Mouse (Mus musculus) forebrain, embryonic 13.5 days (tissue): ENCODE data around the gene Sipa1l1. TPM values are rescaled to one million over a fixed set of nuclear protein-coding genes. Genes with fewer than 3 reads are reported as not detected.
A peak's percentile ranks its signal among the peaks of the same experiment; 100 is the strongest.

Experiments
- ATAC-seq: fragments of 200-750 bp; cut with Nextera tagmentation; 2 replicates; pipeline ENCODE4 v1.8.0; 2017
- H3K27ac ChIP-seq: fragments of 300-500 bp; sonication (generic); 2 replicates; pipeline ENCODE4 v1.5.1; 2015; ENCODE audit warnings: inconsistent platforms, mild to moderate bottlenecking, moderate library complexity
- H3K27me3 ChIP-seq: fragments of 300-500 bp; sonication (generic); 2 replicates; pipeline ENCODE4 v1.6.1; 2015; ENCODE audit warnings: mild to moderate bottlenecking, inconsistent platforms
- H3K36me3 ChIP-seq: fragments of 300-500 bp; sonication (generic); 2 replicates; pipeline ENCODE4 v1.6.1; 2015; ENCODE audit warnings: mild to moderate bottlenecking, inconsistent platforms; ENCODE audit not compliant: poor library complexity, severe bottlenecking
- H3K4me1 ChIP-seq: fragments of 300-500 bp; sonication (generic); 2 replicates; pipeline ENCODE4 v1.6.1; 2015; ENCODE audit warnings: inconsistent platforms
- H3K4me2 ChIP-seq: fragments of 300-500 bp; sonication (generic); 2 replicates; pipeline ENCODE4 v1.6.1; 2015; ENCODE audit warnings: inconsistent platforms, mild to moderate bottlenecking, moderate library complexity
- H3K4me3 ChIP-seq: fragments of 300-500 bp; sonication (generic); 2 replicates; pipeline ENCODE4 v1.5.1; 2015; ENCODE audit warnings: mild to moderate bottlenecking, inconsistent platforms
- H3K9ac ChIP-seq: fragments of 300-500 bp; sonication (generic); 2 replicates; pipeline ENCODE4 v1.6.1; 2015; ENCODE audit warnings: mild to moderate bottlenecking, inconsistent platforms
- H3K9me3 ChIP-seq: fragments of 300-500 bp; sonication (generic); replicated peaks from 2 replicates; pipeline ENCODE4 v1.6.1; 2016; ENCODE audit warnings: inconsistent platforms
- WGBS: fragments of 180-500 bp; shearing (Covaris S2); methylation state at CpG from one replicate; pipeline ENCODE4 v1.1.7; 2015; 5-methylcytosine and 5-hydroxymethylcytosine counted together
- polyA plus RNA-seq: library from polyadenylated mRNA; unstranded; fragments of >200 nt; fragmentation: Nextera tagmentation; extraction: Ambion mirVana; gene quantifications from 2 replicates; pipeline ENCODE4 v1.2.1, GENCODE M21; 2015

Gene Sipa1l1
- polyA plus RNA-seq, 1 experiment from 2014 or later, result 19.3 TPM

DNA sequence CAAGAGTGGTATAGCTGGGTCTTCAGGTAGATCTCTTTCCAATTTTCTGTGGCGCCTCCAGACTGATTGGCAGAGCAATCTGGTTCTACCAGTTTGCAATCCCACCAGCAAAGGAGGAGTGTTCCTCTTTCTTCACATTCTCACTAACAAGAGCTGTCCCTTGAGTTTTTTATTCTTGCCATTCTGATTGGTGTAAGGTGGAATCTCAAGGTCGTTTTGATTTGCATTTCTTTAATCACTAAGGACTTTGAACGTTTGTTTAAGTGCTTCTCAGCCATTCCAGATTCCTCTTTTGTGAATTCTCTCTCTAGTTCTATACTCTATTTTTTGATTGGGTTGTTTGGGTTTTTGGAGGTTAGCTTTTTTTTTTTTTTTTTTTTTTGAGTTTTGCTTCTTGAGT is 151.1 kb downstream of the Sipa1l1 start:
- WGBS, result 52% methylated on average over 3 of the region's 3 CpGs
- no peaks in the 10 kb centered on the region for H3K4me1 ChIP-seq
- no peaks in the 10 kb centered on the region for H3K9me3 ChIP-seq
- no peaks in the 10 kb centered on the region for H3K27me3 ChIP-seq
- ATAC-seq, result no peak
- no peak overlapping the region for H3K9ac ChIP-seq
- H3K36me3 ChIP-seq, result no peaks in the 10 kb centered on the region
- H3K27ac ChIP-seq, result no peak overlapping the region
- no peak overlapping the region for H3K4me3 ChIP-seq
- no peak overlapping the region for H3K4me2 ChIP-seq

DNA sequence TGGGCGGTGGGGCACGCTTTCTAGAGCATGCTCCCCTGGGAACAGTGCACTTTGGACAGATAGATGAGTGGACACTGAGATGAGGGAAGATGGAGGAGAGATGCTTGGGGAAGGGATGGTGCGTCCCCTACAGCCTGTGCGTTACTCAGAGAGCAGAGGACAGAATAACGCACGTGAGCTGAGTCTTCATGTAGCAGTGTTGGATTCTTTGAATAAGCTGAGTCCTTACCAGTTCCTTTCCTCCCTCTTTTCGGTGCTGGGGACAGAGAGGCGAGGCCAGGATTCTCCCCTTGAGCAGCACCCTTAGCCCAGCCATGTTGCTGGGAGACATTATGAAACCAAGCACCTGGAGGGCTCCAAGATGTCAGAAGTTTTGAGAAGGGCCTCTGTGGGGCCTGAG is 152.3 kb downstream of the Sipa1l1 start:
- Histone ChIP-seq H3K36me3 (no peaks in the 10 kb centered on the region), H3K9ac (no peak overlapping the region), H3K4me3 (no peak overlapping the region), H3K27ac (no peak overlapping the region), H3K27me3 (no peaks in the 10 kb centered on the region), H3K4me1 (peaks cover under 1% of the 10 kb centered on the region; the same call in 1 of the 2 replicates), H3K4me2 (no peak overlapping the region), H3K9me3 (no peaks in the 10 kb centered on the region)
- no peak for ATAC-seq
- 83% methylated on average over 8 of the region's 8 CpGs for WGBS

DNA sequence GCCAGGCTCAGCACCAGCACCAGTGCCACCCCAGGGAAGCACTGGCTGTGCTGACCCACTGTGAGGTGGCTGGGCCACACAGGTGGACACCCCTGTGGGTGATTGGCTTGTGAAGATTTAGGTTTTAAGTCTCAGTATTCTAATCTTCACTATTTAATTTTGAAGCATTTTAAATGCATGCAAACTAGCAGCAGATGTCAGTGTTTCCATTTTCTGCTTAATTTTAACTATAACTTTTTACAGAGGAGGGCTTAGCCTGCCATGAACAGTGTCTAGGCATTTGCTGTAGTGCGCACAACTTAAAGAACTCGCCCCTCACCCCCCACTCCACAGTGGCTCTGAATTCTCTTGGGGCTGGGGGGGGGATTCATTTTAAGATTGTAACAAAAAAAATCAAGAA is 152.7 kb downstream of the Sipa1l1 start:
- no peaks in the 10 kb centered on the region for H3K36me3 ChIP-seq
- no peak overlapping the region for H3K4me3 ChIP-seq
- H3K9ac ChIP-seq, result no peak overlapping the region
- no peaks in the 10 kb centered on the region for H3K27me3 ChIP-seq
- no peak overlapping the region for H3K4me2 ChIP-seq
- 93% methylated on average over 2 of the region's 2 CpGs for WGBS
- no peaks in the 10 kb centered on the region for H3K9me3 ChIP-seq
- peaks cover 5% of the 10 kb centered on the region for H3K4me1 ChIP-seq
- no peak overlapping the region for H3K27ac ChIP-seq
- no peak for ATAC-seq

DNA sequence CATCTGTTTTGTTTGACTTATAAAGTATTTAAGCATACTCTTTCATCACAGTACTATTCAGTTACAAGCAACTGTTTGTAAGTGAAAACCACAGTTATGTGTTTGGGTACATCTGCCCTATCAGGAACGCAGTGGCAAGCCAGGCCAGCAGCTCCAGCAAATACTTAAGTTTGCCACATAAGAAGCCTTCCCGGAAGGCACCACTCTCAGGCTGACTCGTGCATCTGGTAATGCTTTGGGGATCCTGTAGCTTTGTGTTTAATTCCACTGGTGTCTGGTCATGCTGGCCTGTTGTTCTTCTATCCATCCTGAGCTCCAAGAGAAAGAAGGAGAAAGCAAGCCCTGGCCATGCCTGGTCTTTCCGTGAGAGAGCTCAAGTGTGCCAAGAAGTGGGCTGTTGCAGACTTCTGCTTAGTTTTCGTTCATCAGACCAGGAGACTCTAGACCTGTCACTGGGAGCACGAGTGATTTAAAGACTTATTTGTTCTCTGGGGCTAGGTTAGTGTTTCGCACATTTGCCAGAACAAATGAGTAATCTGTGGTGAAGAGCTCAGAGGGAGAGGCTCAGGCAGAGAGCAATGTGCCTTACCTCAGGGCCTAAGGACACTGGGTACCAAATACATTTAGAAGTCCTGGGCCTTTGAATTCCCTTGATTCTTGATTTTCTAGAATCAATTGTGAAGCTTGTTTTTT is 153.8 kb downstream of the Sipa1l1 start:
- H3K27me3 ChIP-seq, result no peaks in the 10 kb centered on the region
- H3K9me3 ChIP-seq, result no peaks in the 10 kb centered on the region
- H3K4me1 ChIP-seq, result peaks cover 5% of the 10 kb centered on the region
- H3K36me3 ChIP-seq, result no peaks in the 10 kb centered on the region
- 76% methylated on average over 7 of the region's 7 CpGs for WGBS
- no peak overlapping the region for H3K4me3 ChIP-seq
- ATAC-seq, result no peak
- no peak overlapping the region for H3K27ac ChIP-seq
- no peak overlapping the region for H3K4me2 ChIP-seq
- H3K9ac ChIP-seq, result no peak overlapping the region

DNA sequence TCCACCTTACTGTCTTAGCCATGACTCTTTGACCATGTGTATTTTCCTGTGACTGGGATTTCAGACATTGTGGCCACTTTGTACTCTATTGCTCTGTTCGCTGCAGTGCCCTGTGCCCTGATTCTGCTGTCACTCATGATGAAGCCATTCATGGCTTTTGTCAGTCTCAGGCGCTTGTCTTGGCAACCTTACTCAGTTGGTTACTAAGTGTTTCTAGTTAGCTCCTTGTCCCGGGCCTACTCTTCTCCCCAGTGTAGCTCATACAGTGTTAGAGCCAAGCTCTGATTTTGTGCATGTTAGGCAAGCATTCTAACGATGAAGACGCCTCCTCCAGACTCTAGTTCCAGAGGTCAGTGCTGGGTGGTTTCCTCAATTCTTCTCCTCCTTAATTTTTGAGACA is 155.5 kb downstream of the Sipa1l1 start:
- Histone ChIP-seq H3K4me1 (peaks cover 5% of the 10 kb centered on the region), H3K9me3 (no peaks in the 10 kb centered on the region), H3K4me3 (no peak overlapping the region), H3K27ac (no peak overlapping the region), H3K9ac (no peak overlapping the region), H3K4me2 (no peak overlapping the region), H3K36me3 (no peaks in the 10 kb centered on the region), H3K27me3 (no peaks in the 10 kb centered on the region)
- 80% methylated on average over 5 of the region's 5 CpGs for WGBS
- no peak for ATAC-seq

DNA sequence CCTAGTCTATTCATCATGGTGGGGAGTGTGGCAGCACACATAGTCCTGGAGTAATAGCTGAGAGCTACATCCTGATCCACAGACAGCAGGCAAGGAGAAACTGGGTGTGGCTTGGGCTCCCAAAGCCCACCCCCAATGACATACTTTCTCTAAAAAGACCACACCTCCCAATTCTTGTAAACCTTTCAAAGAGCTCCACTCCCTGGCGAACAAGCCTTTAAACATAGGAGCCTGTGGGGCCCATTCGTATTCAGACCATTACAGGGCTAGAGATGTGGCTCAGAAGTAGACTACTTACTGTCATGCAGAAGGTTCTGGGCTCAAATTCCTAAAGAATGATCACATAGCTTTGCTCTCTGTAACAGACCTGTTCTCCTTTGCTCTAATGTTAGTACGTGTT is 156.4 kb downstream of the Sipa1l1 start:
- no peaks in the 10 kb centered on the region for H3K9me3 ChIP-seq
- H3K4me1 ChIP-seq, result peaks cover 5% of the 10 kb centered on the region
- H3K27me3 ChIP-seq, result no peaks in the 10 kb centered on the region
- H3K4me2 ChIP-seq, result no peak overlapping the region
- no peak overlapping the region for H3K4me3 ChIP-seq
- no peak overlapping the region for H3K9ac ChIP-seq
- no peak overlapping the region for H3K27ac ChIP-seq
- no peak for ATAC-seq
- WGBS, result 83% methylated on average over 3 of the region's 3 CpGs
- no peaks in the 10 kb centered on the region for H3K36me3 ChIP-seq

DNA sequence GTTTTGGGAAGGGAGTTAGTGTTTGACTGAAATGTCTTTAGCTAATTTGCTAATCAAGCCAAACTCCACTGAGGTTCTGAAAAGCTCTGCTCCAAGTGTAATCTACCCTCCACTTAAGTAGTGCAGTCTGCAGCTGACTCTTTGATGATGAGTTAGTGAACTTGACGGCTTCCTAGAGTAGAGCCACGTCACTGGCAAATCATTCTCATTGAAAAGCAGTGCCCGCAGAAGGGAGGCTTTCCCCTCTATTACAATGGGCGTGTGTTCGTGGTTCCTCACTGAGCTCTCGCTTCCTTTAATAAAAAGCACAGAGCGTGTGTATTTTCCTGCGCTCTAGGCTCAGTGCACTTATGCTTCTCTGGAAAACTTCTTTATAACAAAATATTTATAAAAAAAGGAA is 157.3 kb downstream of the Sipa1l1 start:
- ATAC-seq, result no peak
- H3K9me3 ChIP-seq, result no peaks in the 10 kb centered on the region
- H3K4me2 ChIP-seq, result no peak overlapping the region
- H3K27ac ChIP-seq, result no peak overlapping the region
- H3K36me3 ChIP-seq, result no peaks in the 10 kb centered on the region
- peaks cover 12% of the 10 kb centered on the region for H3K4me1 ChIP-seq
- H3K4me3 ChIP-seq, result no peak overlapping the region
- 47% methylated on average over 8 of the region's 8 CpGs for WGBS
- no peak overlapping the region for H3K9ac ChIP-seq
- no peaks in the 10 kb centered on the region for H3K27me3 ChIP-seq

DNA sequence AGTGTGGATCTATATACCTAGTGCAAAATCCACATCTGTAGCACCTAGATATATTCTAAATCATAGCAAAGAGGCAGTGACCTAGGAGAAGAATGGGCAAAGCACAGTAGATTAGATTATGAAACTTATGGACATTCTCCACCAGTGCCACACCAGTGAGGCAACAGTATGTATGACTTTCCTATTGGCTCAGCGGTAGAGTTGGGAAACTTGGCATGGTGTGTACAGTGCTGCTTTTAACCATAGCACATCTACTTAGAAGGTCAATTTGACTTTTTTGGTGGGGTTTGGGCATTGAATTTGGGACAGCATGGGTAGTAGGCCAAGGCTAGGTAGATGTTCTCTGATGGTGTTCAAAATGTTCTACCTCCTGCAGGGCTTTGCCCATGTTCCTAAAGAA is 159.0 kb downstream of the Sipa1l1 start:
- Histone ChIP-seq H3K9me3 (no peaks in the 10 kb centered on the region), H3K27me3 (no peaks in the 10 kb centered on the region), H3K36me3 (no peaks in the 10 kb centered on the region), H3K4me1 (peaks cover 12% of the 10 kb centered on the region), H3K4me3 (no peak overlapping the region), H3K27ac (no peak overlapping the region), H3K4me2 (no peak overlapping the region), H3K9ac (no peak overlapping the region)
- 100% methylated on average over 1 of the region's 1 CpGs for WGBS
- no peak for ATAC-seq

DNA sequence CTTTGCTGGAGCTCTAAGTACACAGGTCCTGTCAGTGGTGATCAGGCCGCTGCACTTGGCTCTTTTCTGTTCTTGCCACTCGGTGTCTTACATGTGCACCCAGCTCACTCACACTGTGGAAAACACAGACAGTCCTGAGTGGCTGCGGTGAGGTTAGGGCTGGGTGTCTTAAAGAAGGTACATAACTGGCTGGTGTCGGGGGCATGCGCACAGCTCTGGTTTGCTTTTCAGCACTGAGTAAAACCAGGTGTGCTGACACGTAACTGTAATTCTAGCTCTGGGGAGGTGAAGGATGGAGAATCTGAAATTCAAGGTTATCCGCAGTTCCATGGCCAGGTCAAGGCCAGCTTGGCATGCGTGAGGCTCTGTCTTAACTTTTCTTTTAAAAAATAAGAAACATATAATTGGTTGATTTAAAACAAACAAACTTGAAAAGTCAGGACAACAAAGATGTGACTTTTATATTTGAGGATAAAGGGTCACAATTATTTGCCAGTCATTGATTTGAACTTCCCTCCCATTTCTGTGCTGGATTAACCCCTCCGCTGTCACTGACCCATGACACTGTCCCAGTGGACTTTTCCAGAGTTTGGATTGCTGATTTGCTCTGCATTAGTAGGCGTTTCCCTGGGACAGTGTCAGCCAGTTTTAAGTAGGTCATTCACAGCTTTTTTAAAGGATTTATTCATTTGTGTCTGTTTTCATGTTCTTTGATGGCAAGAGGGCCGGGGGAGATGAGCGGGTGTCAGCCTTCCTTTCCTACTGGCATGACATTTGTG is 163.9 kb downstream of the Sipa1l1 start:
- Histone ChIP-seq H3K4me1 (peaks cover 28% of the 10 kb centered on the region), H3K27me3 (no peaks in the 10 kb centered on the region), H3K4me2 (no peak overlapping the region), H3K4me3 (no peak overlapping the region), H3K9ac (no peak overlapping the region), H3K36me3 (no peaks in the 10 kb centered on the region), H3K9me3 (no peaks in the 10 kb centered on the region), H3K27ac (no peak overlapping the region)
- WGBS, result 85% methylated on average over 12 of the region's 12 CpGs
- ATAC-seq, result no peak

DNA sequence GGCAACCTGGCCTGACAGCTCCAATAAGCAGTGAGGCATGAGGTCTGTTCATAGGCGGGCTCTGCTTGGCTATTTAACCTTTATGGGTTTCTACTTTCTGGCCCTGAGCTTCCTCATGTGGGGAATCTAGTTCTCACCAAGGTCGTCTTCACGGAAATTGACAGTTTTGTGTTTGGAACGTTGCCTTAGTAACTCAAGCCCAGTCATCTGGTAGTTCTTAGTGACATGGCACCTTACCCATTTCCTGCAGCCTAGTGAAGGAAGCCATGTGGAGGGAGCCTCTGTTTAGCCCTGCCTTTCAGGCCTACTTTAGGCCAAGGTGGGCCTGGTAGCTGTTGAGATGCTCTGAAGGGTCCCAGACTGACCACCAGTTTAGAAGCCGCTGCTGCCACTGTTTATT is 164.9 kb downstream of the Sipa1l1 start:
- H3K4me3 ChIP-seq, result no peak overlapping the region
- 76% methylated on average over 5 of the region's 5 CpGs for WGBS

DNA sequence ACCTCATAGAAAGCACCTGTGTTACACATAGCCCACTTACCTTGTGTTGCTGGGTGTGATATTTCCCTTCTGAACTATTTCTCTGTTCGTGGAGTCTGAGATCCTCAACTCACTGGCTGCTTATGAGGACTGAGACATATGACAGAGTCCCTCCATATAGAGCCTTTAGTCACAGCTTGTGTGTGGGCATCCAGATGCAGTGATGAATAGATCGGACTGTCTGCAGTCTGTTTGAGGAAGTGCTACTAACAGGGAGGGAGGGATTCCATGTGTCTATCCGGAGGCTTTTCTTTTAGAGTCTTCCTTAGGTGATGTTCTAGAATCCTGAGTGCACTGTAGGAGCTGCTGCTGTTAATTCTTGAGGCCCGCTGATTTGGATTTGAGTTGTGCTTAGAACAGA is 165.4 kb downstream of the Sipa1l1 start:
- Histone ChIP-seq H3K4me3 (no peak overlapping the region), H3K27ac (peak overlapping the region; percentile 65), H3K4me2 (no peak overlapping the region), H3K9ac (no peak overlapping the region), H3K36me3 (no peaks in the 10 kb centered on the region), H3K27me3 (no peaks in the 10 kb centered on the region), H3K4me1 (peaks cover 39% of the 10 kb centered on the region), H3K9me3 (no peaks in the 10 kb centered on the region)
- 26% methylated on average over 4 of the region's 4 CpGs for WGBS
- ATAC-seq, result no peak

More for the DNA sequence above, 164.9 kb downstream of the Sipa1l1 start:
- peaks cover 33% of the 10 kb centered on the region for H3K4me1 ChIP-seq
- H3K27ac ChIP-seq, result no peak overlapping the region; the same call in 1 of the 2 replicates
- H3K27me3 ChIP-seq, result no peaks in the 10 kb centered on the region
- no peak overlapping the region for H3K9ac ChIP-seq
- no peak for ATAC-seq
- H3K9me3 ChIP-seq, result no peaks in the 10 kb centered on the region
- no peak overlapping the region for H3K4me2 ChIP-seq
- no peaks in the 10 kb centered on the region for H3K36me3 ChIP-seq

DNA sequence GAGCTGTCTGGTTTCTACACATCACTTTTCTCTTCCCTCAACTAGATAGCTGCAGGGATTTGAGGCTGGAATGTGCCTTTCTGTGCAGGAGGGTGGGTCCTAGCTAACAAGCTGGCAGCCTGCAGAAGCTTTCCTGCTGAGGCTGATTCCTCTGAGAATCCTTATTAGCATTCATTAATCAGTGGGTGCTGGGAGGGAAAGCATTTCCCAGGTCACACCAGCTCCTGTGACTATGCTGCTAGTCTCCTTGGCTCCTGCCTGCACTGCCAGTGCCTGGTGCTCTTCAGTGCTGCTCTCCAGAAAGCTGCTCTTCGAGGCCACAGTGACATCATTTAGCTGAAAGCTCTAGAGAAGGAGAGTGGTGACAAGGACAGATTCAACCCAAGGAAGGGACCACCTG is 166.0 kb downstream of the Sipa1l1 start:
- no peaks in the 10 kb centered on the region for H3K36me3 ChIP-seq
- WGBS, result 0% methylated on average over 1 of the region's 1 CpGs
- ATAC-seq, result peak; percentile 55; the same call in 1 of the 2 replicates
- peaks cover 44% of the 10 kb centered on the region for H3K4me1 ChIP-seq
- no peak overlapping the region for H3K4me2 ChIP-seq
- H3K9ac ChIP-seq, result no peak overlapping the region
- H3K27ac ChIP-seq, result peak overlapping the region; percentile 65
- no peak overlapping the region for H3K4me3 ChIP-seq
- H3K27me3 ChIP-seq, result no peaks in the 10 kb centered on the region
- no peaks in the 10 kb centered on the region for H3K9me3 ChIP-seq
